Mouse (Mus musculus) liver, embryonic 12.5 days (tissue): ENCODE results near the gene Inha. TPM values are rescaled to one million over a fixed set of nuclear protein-coding genes. Genes with fewer than 3 reads are reported as not detected.
A peak's percentile ranks its signal among the peaks of the same experiment; 100 is the strongest.

Experiments
- ATAC-seq: fragments of 200-750 bp; cut with Nextera tagmentation; 2 replicates; pipeline ENCODE4 v1.8.0; 2017; ENCODE audit warnings: moderate number of reproducible peaks, mild to moderate bottlenecking, moderate library complexity
- H3K27ac ChIP-seq: fragments of 300-500 bp; sonication (generic); 2 replicates; pipeline ENCODE4 v1.5.1; 2016; ENCODE audit warnings: mild to moderate bottlenecking
- H3K27me3 ChIP-seq: fragments of 300-500 bp; sonication (generic); replicated peaks from 2 replicates; pipeline ENCODE4 v1.6.1; 2016; ENCODE audit warnings: mild to moderate bottlenecking, moderate library complexity
- H3K36me3 ChIP-seq: fragments of 300-500 bp; sonication (generic); 2 replicates; pipeline ENCODE4 v1.6.1; 2016; ENCODE audit warnings: mild to moderate bottlenecking, moderate library complexity
- H3K4me1 ChIP-seq: fragments of 300-500 bp; sonication (generic); 2 replicates; pipeline ENCODE4 v1.6.1; 2016
- H3K4me2 ChIP-seq: fragments of 300-500 bp; sonication (generic); 2 replicates; pipeline ENCODE4 v1.6.1; 2016; ENCODE audit warnings: mild to moderate bottlenecking, moderate library complexity
- H3K4me3 ChIP-seq: fragments of 300-500 bp; sonication (generic); 2 replicates; pipeline ENCODE4 v1.5.1; 2016; ENCODE audit warnings: mild to moderate bottlenecking, moderate library complexity
- H3K9ac ChIP-seq: fragments of 300-500 bp; sonication (generic); 2 replicates; pipeline ENCODE4 v1.6.1; 2016; ENCODE audit warnings: mild to moderate bottlenecking, moderate library complexity
- H3K9me3 ChIP-seq: fragments of 300-500 bp; sonication (generic); replicated peaks from 2 replicates; pipeline ENCODE4 v1.6.1; 2016; ENCODE audit warnings: mild to moderate bottlenecking, moderate library complexity
- WGBS: fragments of 180-500 bp; shearing (Covaris S2); methylation state at CpG from one replicate; pipeline ENCODE4 v1.1.7; 2016; ENCODE audit not compliant: insufficient replicate concordance; 5-methylcytosine and 5-hydroxymethylcytosine counted together
- polyA plus RNA-seq: library from polyadenylated mRNA; unstranded; fragments of >200 nt; fragmentation: Nextera tagmentation; extraction: Ambion mirVana; gene quantifications from 2 replicates; pipeline ENCODE4 v1.2.1, GENCODE M21; 2016

The Inha gene
- polyA plus RNA-seq, 1 experiment from 2014 or later, result 1.2 TPM

GRCm38 (mm10) chr1:75509586-75509985 is 2.7 kb downstream of the Inha start:
- H3K9me3 ChIP-seq, result no peaks in the 10 kb centered on the region
- H3K27ac ChIP-seq, result no peak overlapping the region
- no peak overlapping the region for H3K9ac ChIP-seq
- no peak for ATAC-seq
- H3K27me3 ChIP-seq, result peaks cover 71% of the 10 kb centered on the region
- H3K4me1 ChIP-seq, result peaks cover 37% of the 10 kb centered on the region
- no peak overlapping the region for H3K4me3 ChIP-seq
- H3K36me3 ChIP-seq, result no peaks in the 10 kb centered on the region
- no peak overlapping the region for H3K4me2 ChIP-seq
- WGBS, result 40% methylated on average over 20 of the region's 20 CpGs

DNA sequence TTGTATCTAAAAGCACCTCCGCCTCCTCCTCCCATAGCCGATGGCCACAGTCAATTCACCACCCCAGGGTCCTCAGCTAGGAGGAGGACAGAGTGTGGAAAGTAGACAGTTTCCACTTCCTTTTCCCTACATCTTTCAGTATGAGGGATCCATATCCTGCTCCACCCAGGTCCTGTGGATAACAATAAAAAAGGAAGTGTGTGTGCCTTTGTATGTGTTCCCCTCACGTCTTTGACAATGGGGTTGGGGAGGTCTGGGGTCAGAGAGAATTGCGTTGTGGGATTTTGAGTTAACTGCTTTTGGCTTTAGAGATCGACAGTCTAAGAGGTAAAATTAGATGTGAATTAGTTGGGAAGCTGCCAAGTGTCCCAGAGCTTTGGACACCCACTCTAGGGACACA is 3.3 kb downstream of the Inha start:
- ATAC-seq, result no peak
- no peaks in the 10 kb centered on the region for H3K9me3 ChIP-seq
- H3K4me2 ChIP-seq, result no peak overlapping the region
- no peak overlapping the region for H3K9ac ChIP-seq
- H3K4me1 ChIP-seq, result peaks cover 37% of the 10 kb centered on the region
- no peaks in the 10 kb centered on the region for H3K36me3 ChIP-seq
- peaks cover 66% of the 10 kb centered on the region for H3K27me3 ChIP-seq
- no peak overlapping the region for H3K27ac ChIP-seq
- 41% methylated on average over 5 of the region's 5 CpGs for WGBS
- H3K4me3 ChIP-seq, result no peak overlapping the region

DNA sequence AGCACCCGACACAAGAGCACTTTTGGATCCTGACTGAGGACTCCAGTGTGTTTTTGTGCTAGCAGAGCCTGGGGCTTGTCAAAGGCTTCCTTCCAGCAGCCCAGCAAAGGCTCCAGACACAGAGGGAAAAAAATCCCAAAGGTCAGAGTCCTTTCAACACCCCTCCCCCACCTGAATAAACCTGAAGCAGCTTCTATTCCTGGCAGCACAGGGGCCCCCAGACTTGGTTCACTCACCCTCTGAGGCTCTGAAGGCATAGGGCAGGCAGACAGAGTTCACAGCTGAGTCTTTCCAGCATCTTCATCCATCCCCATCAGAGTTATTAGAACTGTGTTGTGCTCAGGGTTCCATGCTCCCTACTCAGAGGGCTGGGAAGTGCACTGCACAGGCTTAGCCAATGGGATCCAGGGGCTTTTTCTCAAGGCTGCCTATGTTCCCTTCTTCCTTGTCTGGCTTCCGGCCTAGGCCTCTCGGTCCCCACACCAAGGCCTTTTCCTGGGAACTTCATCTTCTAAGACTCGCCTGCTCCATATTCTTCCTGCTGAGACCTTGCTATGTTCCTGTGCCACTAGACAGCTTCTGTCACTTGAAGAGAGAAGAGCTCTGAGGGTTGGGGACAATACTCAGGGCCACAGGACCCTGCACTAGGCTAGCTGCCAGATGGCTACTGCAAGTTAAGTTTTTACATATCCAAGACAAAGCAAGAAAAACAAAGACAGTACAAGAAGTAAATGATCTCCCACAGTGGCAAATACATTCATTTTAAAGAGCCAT is 4.7 kb downstream of the Inha start:
- no peak overlapping the region for H3K9ac ChIP-seq
- no peak for ATAC-seq
- H3K27me3 ChIP-seq, result peaks cover 51% of the 10 kb centered on the region
- peaks cover 35% of the 10 kb centered on the region for H3K4me1 ChIP-seq
- H3K4me3 ChIP-seq, result no peak overlapping the region
- H3K27ac ChIP-seq, result peak overlapping the region; percentile 60; the same call in 1 of the 2 replicates
- H3K4me2 ChIP-seq, result no peak overlapping the region
- WGBS, result 43% methylated on average over 4 of the region's 4 CpGs
- no peaks in the 10 kb centered on the region for H3K9me3 ChIP-seq
- no peaks in the 10 kb centered on the region for H3K36me3 ChIP-seq

DNA sequence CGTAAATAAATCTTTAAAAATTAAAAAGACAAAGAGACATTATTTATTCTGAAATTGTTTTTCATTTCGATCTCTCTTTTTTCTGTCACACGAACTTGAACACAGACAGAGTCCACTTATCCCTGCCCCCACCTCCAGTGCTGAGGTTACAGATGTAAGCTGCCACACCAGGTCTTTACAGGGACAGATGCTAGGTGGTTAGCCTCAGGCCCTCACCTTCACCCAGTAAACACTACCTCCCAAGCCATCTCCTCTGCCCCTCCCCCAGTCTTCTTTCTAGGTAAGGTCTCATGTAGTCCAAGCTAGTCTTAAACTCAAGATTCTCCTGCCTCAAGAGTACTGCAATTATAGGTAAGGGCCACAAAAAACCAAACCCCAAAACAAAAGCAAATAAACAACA is 5.7 kb downstream of the Inha start:
- H3K4me3 ChIP-seq, result no peak overlapping the region
- 69% methylated on average over 3 of the region's 3 CpGs for WGBS
- no peak overlapping the region for H3K4me2 ChIP-seq
- H3K36me3 ChIP-seq, result no peaks in the 10 kb centered on the region
- no peak overlapping the region for H3K27ac ChIP-seq
- H3K9ac ChIP-seq, result no peak overlapping the region
- no peak for ATAC-seq
- H3K4me1 ChIP-seq, result peaks cover 28% of the 10 kb centered on the region
- no peaks in the 10 kb centered on the region for H3K9me3 ChIP-seq
- H3K27me3 ChIP-seq, result peaks cover 42% of the 10 kb centered on the region

DNA sequence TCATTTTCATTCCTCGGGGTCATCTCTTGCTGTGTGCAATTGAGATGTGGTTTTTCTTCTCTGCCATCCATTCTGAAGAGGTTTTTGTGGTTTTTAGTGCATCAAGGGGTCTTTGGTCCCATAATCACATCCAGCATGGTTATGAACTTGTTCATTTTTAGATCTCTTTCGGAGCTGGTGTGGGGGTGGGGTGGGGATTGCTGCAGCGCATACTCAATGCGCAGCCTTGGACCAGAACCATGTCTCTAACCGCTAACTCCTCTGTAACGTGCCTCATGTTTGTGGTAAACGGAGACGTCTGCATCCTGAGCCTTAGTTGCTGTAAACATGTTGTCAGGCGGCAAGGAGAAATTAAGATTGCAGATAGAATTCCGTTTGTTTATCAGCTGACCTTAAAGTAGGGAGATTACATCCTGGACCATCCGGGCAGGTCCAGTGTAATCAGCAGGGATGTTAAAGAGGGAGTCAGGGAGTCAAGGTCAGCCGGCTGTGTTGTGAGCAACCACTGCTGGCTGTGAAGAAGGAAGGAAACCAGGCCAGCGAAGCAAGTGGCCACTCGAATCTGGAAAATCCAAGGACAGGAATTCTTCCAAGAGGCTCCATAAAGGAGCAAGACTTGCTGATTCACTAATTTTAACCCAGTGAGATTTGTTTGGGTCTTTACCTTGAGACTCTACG is 10.0 kb downstream of the Inha start:
- Histone ChIP-seq H3K4me3 (no peak overlapping the region), H3K27me3 (0 out of 2 replicates have a peak, but pooled peaks cover 2% of the 10 kb centered on the region), H3K27ac (no peak overlapping the region), H3K36me3 (no peaks in the 10 kb centered on the region), H3K4me2 (no peak overlapping the region), H3K9me3 (no peaks in the 10 kb centered on the region), H3K9ac (no peak overlapping the region), H3K4me1 (peaks cover 16% of the 10 kb centered on the region)
- ATAC-seq, result no peak
- 57% methylated on average over 15 of the region's 15 CpGs for WGBS

GRCm38 (mm10) chr1:75517984-75518383 is 11.1 kb downstream of the Inha start:
- Histone ChIP-seq H3K4me1 (peaks cover 23% of the 10 kb centered on the region), H3K27me3 (no peaks in the 10 kb centered on the region), H3K36me3 (no peaks in the 10 kb centered on the region), H3K4me3 (no peak overlapping the region), H3K9ac (no peak overlapping the region), H3K9me3 (no peaks in the 10 kb centered on the region), H3K27ac (no peak overlapping the region), H3K4me2 (no peak overlapping the region)
- ATAC-seq, result no peak
- 48% methylated on average over 4 of the region's 4 CpGs for WGBS

GRCm38 (mm10) chr1:75518427-75518826 is 11.6 kb downstream of the Inha start:
- Histone ChIP-seq H3K9me3 (no peaks in the 10 kb centered on the region), H3K4me3 (no peak overlapping the region), H3K27me3 (no peaks in the 10 kb centered on the region), H3K9ac (no peak overlapping the region), H3K4me1 (peaks cover 23% of the 10 kb centered on the region), H3K4me2 (no peak overlapping the region), H3K36me3 (no peaks in the 10 kb centered on the region), H3K27ac (no peak overlapping the region)
- 73% methylated on average over 4 of the region's 4 CpGs for WGBS
- ATAC-seq, result no peak

- 59% methylated on average over 5 of the region's 5 CpGs for WGBS
- no peak overlapping the region for H3K4me3 ChIP-seq
- no peak overlapping the region for H3K27ac ChIP-seq
- no peaks in the 10 kb centered on the region for H3K27me3 ChIP-seq
- H3K9ac ChIP-seq, result no peak overlapping the region
- peaks cover 23% of the 10 kb centered on the region for H3K4me1 ChIP-seq
- no peaks in the 10 kb centered on the region for H3K9me3 ChIP-seq
- no peak for ATAC-seq
- no peaks in the 10 kb centered on the region for H3K36me3 ChIP-seq
- H3K4me2 ChIP-seq, result no peak overlapping the region
Observed at GRCm38 (mm10) chr1:75519576-75519975, 12.7 kb downstream of the Inha start.

GRCm38 (mm10) chr1:75521321-75522031 is 14.6 kb downstream of the Inha start, which contains the start of gene Stk11ip:
Gene Stk11ip, plus strand, starts transcription at chr1:75521529.
- no peaks in the 10 kb centered on the region for H3K27me3 ChIP-seq
- no peaks in the 10 kb centered on the region for H3K9me3 ChIP-seq
- WGBS, result under 1% methylated on average over 46 of the region's 46 CpGs
- H3K4me1 ChIP-seq, result peaks cover 20% of the 10 kb centered on the region
- peak within 1 kb of the TSS; percentile 87 for H3K27ac ChIP-seq
- H3K4me3 ChIP-seq, result peak within 1 kb of the TSS; percentile 73
- ATAC-seq, result peak; percentile 98
- peaks cover 13% of the 10 kb centered on the region for H3K36me3 ChIP-seq
- peak within 1 kb of the TSS; percentile 75 for H3K4me2 ChIP-seq
- H3K9ac ChIP-seq, result peak within 1 kb of the TSS; percentile 64

- 68% methylated on average over 7 of the region's 7 CpGs for WGBS
- H3K4me2 ChIP-seq, result no peak overlapping the region
- peaks cover 20% of the 10 kb centered on the region for H3K4me1 ChIP-seq
- peaks cover 33% of the 10 kb centered on the region for H3K36me3 ChIP-seq
- H3K9ac ChIP-seq, result no peak overlapping the region
- H3K9me3 ChIP-seq, result no peaks in the 10 kb centered on the region
- H3K4me3 ChIP-seq, result no peak overlapping the region
- no peaks in the 10 kb centered on the region for H3K27me3 ChIP-seq
- no peak for ATAC-seq
- H3K27ac ChIP-seq, result no peak overlapping the region
Observed at GRCm38 (mm10) chr1:75524679-75525078, 17.8 kb downstream of the Inha start.

DNA sequence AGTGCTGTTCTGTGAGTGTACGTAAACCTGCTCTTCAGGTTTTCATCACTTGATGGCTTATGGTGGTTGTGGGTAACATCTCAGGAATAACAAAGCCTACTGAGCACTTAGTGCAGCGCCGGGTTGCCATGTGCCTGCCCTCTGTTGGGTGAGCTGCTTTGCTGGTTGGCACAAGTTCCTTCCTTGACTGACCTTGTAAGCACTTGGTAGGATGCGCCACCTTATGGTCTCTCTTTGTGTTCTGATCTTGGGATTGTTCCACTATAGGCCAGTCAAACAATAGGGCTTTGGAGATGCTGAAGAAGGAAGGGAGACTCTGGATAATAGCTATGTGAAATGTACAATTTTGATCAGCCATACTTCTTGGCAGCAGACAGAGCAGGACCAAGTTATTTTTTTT is 23.7 kb downstream of the Inha start:
- no peaks in the 10 kb centered on the region for H3K4me1 ChIP-seq
- 76% methylated on average over 4 of the region's 4 CpGs for WGBS
- peaks cover 60% of the 10 kb centered on the region for H3K36me3 ChIP-seq
- H3K9me3 ChIP-seq, result no peaks in the 10 kb centered on the region
- H3K9ac ChIP-seq, result no peak overlapping the region
- H3K4me3 ChIP-seq, result no peak overlapping the region
- H3K4me2 ChIP-seq, result no peak overlapping the region
- H3K27me3 ChIP-seq, result no peaks in the 10 kb centered on the region
- no peak for ATAC-seq
- H3K27ac ChIP-seq, result no peak overlapping the region
